Mouse (Mus musculus) liver, postnatal 0 days (tissue): ENCODE results near the gene Ciz1. TPM values are rescaled to one million over a fixed set of nuclear protein-coding genes. Genes with fewer than 3 reads are reported as not detected.
A peak's percentile ranks its signal among the peaks of the same experiment; 100 is the strongest.

Experiments used
- ATAC-seq: fragments of 200-750 bp; cut with Nextera tagmentation; 2 replicates; pipeline ENCODE4 v1.8.0; 2017; ENCODE audit warnings: mild to moderate bottlenecking, moderate library complexity
- DNase-seq: peaks from one replicate; pipeline ENCODE4 v3.0.0-alpha.2; 2016
- H3K27ac ChIP-seq: fragments of 300-500 bp; sonication (generic); 2 replicates; pipeline ENCODE4 v1.5.1; 2014; ENCODE audit warnings: antibody characterized with exemption, moderate library complexity, mild to moderate bottlenecking, low read depth
- H3K27me3 ChIP-seq: fragments of 300-500 bp; sonication (generic); 2 replicates; pipeline ENCODE4 v1.6.1; 2014; ENCODE audit warnings: low read length, control low read depth, mixed read lengths; ENCODE audit not compliant: insufficient read depth
- H3K36me3 ChIP-seq: fragments of 300-500 bp; sonication (generic); replicated peaks from 2 replicates; pipeline ENCODE4 v1.6.1; 2014; ENCODE audit warnings: mild to moderate bottlenecking, control low read depth, low read length, moderate library complexity, mixed read lengths; ENCODE audit not compliant: insufficient read depth
- H3K4me1 ChIP-seq: fragments of 300-500 bp; sonication (generic); 2 replicates; pipeline ENCODE4 v1.6.1; 2014; ENCODE audit warnings: antibody characterized with exemption, mild to moderate bottlenecking, control low read depth; ENCODE audit not compliant: insufficient read depth
- H3K4me2 ChIP-seq: fragments of 300-500 bp; sonication (generic); 2 replicates; pipeline ENCODE4 v1.6.1; 2014; ENCODE audit warnings: low read depth, mild to moderate bottlenecking, low read length, moderate library complexity, mixed read lengths
- H3K4me3 ChIP-seq: fragments of 300-500 bp; sonication (generic); 2 replicates; pipeline ENCODE4 v1.5.1; 2014; ENCODE audit warnings: low read depth, low read length
- H3K9ac ChIP-seq: fragments of 300-500 bp; sonication (generic); replicated peaks from 2 replicates; pipeline ENCODE4 v1.6.1; 2014; ENCODE audit warnings: mild to moderate bottlenecking, moderate library complexity
- H3K9me3 ChIP-seq: fragments of 300-500 bp; sonication (generic); 2 replicates; pipeline ENCODE4 v1.6.1; 2016; ENCODE audit warnings: mild to moderate bottlenecking, control low read depth, low read length, mixed read lengths
- CTCF ChIP-seq: sonication (generic); IDR thresholded peaks from 2 replicates; pipeline ENCODE4 v1.5.1; 2016; ENCODE audit warnings: antibody characterized with exemption, low read depth
- EP300 ChIP-seq: IDR thresholded peaks from 2 replicates; pipeline ENCODE4 v1.6.1; 2016; ENCODE audit warnings: antibody characterized with exemption, low read depth, mild to moderate bottlenecking
- WGBS: fragments of 180-500 bp; shearing (Covaris S2); extraction: QIAGEN DNeasy Blood & Tissue Kit; methylation state at CpG from one replicate; pipeline ENCODE4 v1.1.7; 2014; ENCODE audit not compliant: insufficient replicate concordance; 5-methylcytosine and 5-hydroxymethylcytosine counted together
- polyA plus RNA-seq: library from polyadenylated mRNA; unstranded; fragments of >200 nt; fragmentation: Nextera tagmentation; extraction: Ambion mirVana; gene quantifications from 2 replicates; pipeline ENCODE4 v1.2.1, GENCODE M21; 2015

Gene Ciz1
- polyA plus RNA-seq, 1 experiment from 2014 or later = 9.0 TPM

DNA sequence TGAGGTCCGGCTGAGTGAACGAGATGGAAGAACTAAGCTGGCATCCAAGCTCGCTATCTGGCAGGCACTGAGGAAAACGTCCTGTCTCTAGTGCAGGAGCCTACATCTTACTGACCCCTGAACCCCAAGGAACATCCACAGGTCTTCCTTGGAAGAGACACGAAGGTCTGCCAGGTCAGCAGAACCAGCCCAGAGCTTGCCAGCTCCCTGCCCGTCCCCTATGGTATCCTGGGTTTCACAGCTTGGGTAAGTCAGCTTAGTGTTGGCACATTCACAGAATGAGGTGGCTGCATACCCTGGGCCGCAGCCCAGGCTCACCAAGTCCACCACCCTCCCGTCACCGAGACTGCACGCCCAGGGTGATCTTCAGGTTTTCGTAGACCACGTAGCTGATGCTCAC lies 63.7 kb downstream of the Ciz1 start:
- DNase-seq (no peak), ATAC-seq (no peak)
- Histone ChIP-seq H3K9ac (no peak overlapping the region), H3K36me3 (peaks cover 64% of the 10 kb centered on the region), H3K4me1 (peaks cover 4% of the 10 kb centered on the region; the same call in 1 of the 2 replicates), H3K27me3 (no peaks in the 10 kb centered on the region), H3K4me3 (no peak overlapping the region), H3K9me3 (no peaks in the 10 kb centered on the region), H3K4me2 (no peak overlapping the region), H3K27ac (no peak overlapping the region)
- TF ChIP-seq EP300 (no peak), CTCF (no peak)
- 92% methylated on average over 12 of the region's 12 CpGs for WGBS

DNA sequence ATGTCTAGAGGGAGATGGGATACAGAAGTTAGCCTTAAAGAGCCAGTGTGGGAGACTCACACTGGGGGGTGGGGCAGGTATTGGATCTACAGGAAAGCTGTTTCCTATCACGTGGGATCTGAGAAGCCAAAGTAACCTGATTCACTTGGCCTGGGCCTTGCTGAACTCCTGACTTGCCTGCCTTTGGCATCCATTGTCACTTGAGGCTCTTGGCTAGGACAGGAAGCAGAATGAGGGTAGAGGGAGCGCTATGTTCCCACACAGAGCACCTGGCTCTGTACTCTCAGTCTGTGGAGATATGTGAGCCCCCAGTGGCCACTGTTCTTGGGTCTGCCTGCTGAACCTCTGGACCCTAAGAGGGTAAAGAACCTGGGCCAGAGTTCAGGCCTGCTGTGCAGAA lies 64.4 kb downstream of the Ciz1 start:
- H3K4me3 ChIP-seq = no peak overlapping the region
- peaks cover 4% of the 10 kb centered on the region; the same call in 1 of the 2 replicates for H3K4me1 ChIP-seq
- no peaks in the 10 kb centered on the region for H3K27me3 ChIP-seq
- no peak overlapping the region; the same call in 1 of the 2 replicates for H3K9ac ChIP-seq
- 87% methylated on average over 2 of the region's 2 CpGs for WGBS
- TF ChIP-seq CTCF (no peak), EP300 (no peak)
- peaks cover 69% of the 10 kb centered on the region for H3K36me3 ChIP-seq
- DNase-seq (no peak), ATAC-seq (no peak)
- no peak overlapping the region for H3K27ac ChIP-seq
- H3K4me2 ChIP-seq = no peak overlapping the region
- H3K9me3 ChIP-seq = no peaks in the 10 kb centered on the region

DNA sequence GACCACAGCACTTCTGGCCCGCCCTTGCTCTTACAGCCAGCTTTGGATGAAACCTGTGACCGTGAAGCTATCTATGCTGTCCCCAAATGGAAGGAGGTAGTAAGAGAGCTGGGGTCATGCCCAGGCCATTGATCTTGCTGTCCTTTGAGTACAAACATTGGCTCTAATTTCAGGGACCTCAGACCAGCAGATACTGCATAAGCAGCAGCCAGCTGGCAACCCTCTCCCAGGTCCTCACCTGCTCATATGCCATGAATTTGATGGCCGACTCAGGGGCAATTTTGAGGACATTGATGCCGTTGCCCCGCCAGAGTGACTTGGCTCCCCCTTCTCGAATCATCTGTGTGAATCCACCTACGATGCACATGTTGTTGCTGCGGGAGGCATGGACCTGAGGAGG lies 65.4 kb downstream of the Ciz1 start:
- no peaks in the 10 kb centered on the region for H3K27me3 ChIP-seq
- whole genome bisulfite sequencing = 77% methylated on average over 8 of the region's 8 CpGs
- TF ChIP-seq EP300 (no peak), CTCF (no peak)
- no peak overlapping the region for H3K4me2 ChIP-seq
- peaks cover 73% of the 10 kb centered on the region for H3K36me3 ChIP-seq
- no peaks in the 10 kb centered on the region for H3K9me3 ChIP-seq
- peak overlapping the region; percentile 88 for H3K27ac ChIP-seq
- DNase-seq (no peak), ATAC-seq (no peak)
- no peak overlapping the region for H3K9ac ChIP-seq
- peaks cover 5% of the 10 kb centered on the region for H3K4me1 ChIP-seq
- H3K4me3 ChIP-seq = no peak overlapping the region

- H3K9me3 ChIP-seq = no peaks in the 10 kb centered on the region
- peak overlapping the region; percentile 88 for H3K27ac ChIP-seq
These were observed 66.5 kb downstream of the Ciz1 start for GRCm38 (mm10) chr2:32418430-32419151.

GRCm38 (mm10) chr2:32419359-32419758 lies 67.2 kb downstream of the Ciz1 start:
- TF ChIP-seq CTCF = no peak
- TF ChIP-seq EP300 = peak; percentile 63
- ATAC-seq (peak; percentile 33), DNase-seq (peak; percentile 69)
- Histone ChIP-seq H3K9me3 (no peaks in the 10 kb centered on the region), H3K4me2 (no peak overlapping the region), H3K27ac (peak overlapping the region; percentile 88), H3K27me3 (no peaks in the 10 kb centered on the region), H3K4me3 (no peak overlapping the region), H3K36me3 (peaks cover 69% of the 10 kb centered on the region), H3K4me1 (peaks cover 13% of the 10 kb centered on the region), H3K9ac (peak overlapping the region; percentile 38; the same call in 1 of the 2 replicates)
- WGBS = 65% methylated on average over 3 of the region's 3 CpGs

More at GRCm38 (mm10) chr2:32418430-32419151, 66.5 kb downstream of the Ciz1 start:
- ATAC-seq = peak; percentile 65
- peak; percentile 52 for DNase-seq
- Histone ChIP-seq H3K4me3 (no peak overlapping the region), H3K36me3 (peaks cover 73% of the 10 kb centered on the region), H3K4me1 (peaks cover 13% of the 10 kb centered on the region), H3K27me3 (no peaks in the 10 kb centered on the region), H3K4me2 (no peak overlapping the region), H3K9ac (peak overlapping the region; percentile 27)
- 69% methylated on average over 12 of the region's 12 CpGs for WGBS
- TF ChIP-seq CTCF (no peak), EP300 (peak; percentile 78; the same call in 1 of the 2 replicates)

- DNase-seq = no peak
- Histone ChIP-seq H3K27me3 (no peaks in the 10 kb centered on the region), H3K36me3 (peaks cover 61% of the 10 kb centered on the region), H3K4me3 (peak overlapping the region; percentile 59; the same call in 1 of the 2 replicates), H3K4me1 (peaks cover 21% of the 10 kb centered on the region), H3K9ac (peak overlapping the region; percentile 38), H3K4me2 (peak overlapping the region; percentile 67), H3K9me3 (no peaks in the 10 kb centered on the region), H3K27ac (peak overlapping the region; percentile 88)
- 85% methylated on average over 12 of the region's 12 CpGs for WGBS
- no peak for TF ChIP-seq CTCF
- TF ChIP-seq EP300 = no peak
- ATAC-seq = no peak
These were observed 68.0 kb downstream of the Ciz1 start for GRCm38 (mm10) chr2:32420066-32420608.
